Comparison of ENCODE assay signal across 19 mouse cellular contexts in the genomic region with DNA sequence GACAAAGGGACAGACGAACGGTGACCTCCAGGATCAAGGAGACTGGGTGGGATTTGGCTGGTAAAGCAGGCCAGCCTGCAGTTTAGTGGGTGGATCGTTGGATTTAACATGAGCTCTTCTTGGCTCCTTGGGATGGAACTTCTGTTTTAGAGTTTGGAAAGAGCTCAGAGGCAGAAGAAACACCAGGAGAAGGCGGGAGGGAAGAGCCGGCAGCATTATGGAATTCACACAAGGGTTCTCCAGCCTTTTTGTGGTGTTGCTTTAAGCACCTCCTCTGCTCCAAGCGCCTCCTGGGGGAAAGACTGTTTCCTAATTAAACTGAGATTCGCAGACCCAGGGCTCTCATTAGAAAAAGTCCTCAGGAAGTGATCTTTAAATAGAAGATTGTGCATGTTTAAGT. TPM values are rescaled to one million over a fixed set of nuclear protein-coding genes. Genes with fewer than 3 reads are reported as not detected.
DNase-seq lines count a peak whose midpoint lies in the region; ATAC-seq and TF ChIP-seq lines count a peak whose summit lies in the region.
"Had no signal": no experiment of that assay in that cellular context is flagged by ENCODE, and none has a peak within 500 bp of the region (broad histone marks: within the 10 kb centered on the region; RNA-seq: fewer than 3 reads in every experiment).

No protein-coding gene starts in this region.

- peaks cover 3% of the 10 kb centered on the region for H3K4me1 ChIP-seq in limb, embryonic 14.5 days (ENCODE audit: control insufficient read depth, insufficient read depth, low read length)
- H3K4me1 ChIP-seq in limb, embryonic 10.5 days, result peaks cover 8% of the 10 kb centered on the region
- H3K4me1 ChIP-seq: embryonic facial prominence, embryonic 10.5 days; embryonic facial prominence, embryonic 12.5 days; forebrain, embryonic 13.5 days; forebrain, embryonic 15.5 days had no signal

- ATAC-seq in frontal cortex, adult (ENCODE audit: low TSS enrichment), result peak; percentile 78
- no peak for ATAC-seq in limb, embryonic 14.5 days (ENCODE audit: low FRiP score, low read depth)
- ATAC-seq: forebrain, embryonic 13.5 days; forebrain, embryonic 15.5 days; forebrain, postnatal 0 days had no signal

- no peak for DNase-seq in frontal cortex, adult 2 months (ENCODE audit: extremely low spot score in 1 of 2, low spot score in 1 of 2)
- DNase-seq in limb, embryonic 14.5 days (ENCODE audit: low spot score), result peak; percentile 35
- DNase-seq in limb, embryonic 10.5 days (ENCODE audit: low spot score), result no peak
- peak; percentile 45 for DNase-seq in brain, adult 2 months (ENCODE audit: low read depth, low spot score)
- DNase-seq in lung, postnatal 10 days, result no peak
- no peak for DNase-seq in spleen, postnatal 36 days (ENCODE audit: low spot score in 2 of 2)
- DNase-seq: adrenal gland, adult 2 months; adrenal gland, postnatal 14 days; cerebellum, adult 11-12 months; cerebellum, adult 2 months; cerebellum, adult 9-10 months; cerebellum, postnatal 10 days; cerebellum, postnatal 25 days; forebrain, postnatal 0 days had no signal

- no peaks in the 10 kb centered on the region for H3K36me3 ChIP-seq in limb, embryonic 14.5 days (ENCODE audit: control insufficient read depth, insufficient read depth, low read length)
- no peaks in the 10 kb centered on the region for H3K36me3 ChIP-seq in limb, embryonic 10.5 days
- H3K36me3 ChIP-seq: embryonic facial prominence, embryonic 10.5 days; embryonic facial prominence, embryonic 12.5 days; forebrain, embryonic 15.5 days had no signal

- no peaks in the 10 kb centered on the region for H3K27me3 ChIP-seq in limb, embryonic 14.5 days (ENCODE audit: control insufficient read depth, insufficient read depth, low read length)
- H3K27me3 ChIP-seq in limb, embryonic 10.5 days (ENCODE audit: low read depth, poor library complexity, severe bottlenecking), result peaks cover 16% of the 10 kb centered on the region
- H3K27me3 ChIP-seq: forebrain, embryonic 15.5 days had no signal

- no peak overlapping the region for H3K4me2 ChIP-seq in limb, embryonic 14.5 days (replicated peaks; ENCODE audit: low read depth, low read length, severe bottlenecking)
- H3K4me2 ChIP-seq: embryonic facial prominence, embryonic 12.5 days; forebrain, embryonic 13.5 days; forebrain, embryonic 15.5 days had no signal

- WGBS in limb, embryonic 14.5 days, result 27% methylated on average over 7 of the region's 7 CpGs
- 45% methylated on average over 7 of the region's 7 CpGs for WGBS in limb, embryonic 10.5 days

- no peak overlapping the region for H3K9ac ChIP-seq in limb, embryonic 14.5 days (ENCODE audit: low read depth, low read length, severe bottlenecking)
- H3K9ac ChIP-seq: embryonic facial prominence, embryonic 12.5 days; forebrain, embryonic 13.5 days; forebrain, embryonic 15.5 days; forebrain, postnatal 0 days had no signal

- no peak for TF ChIP-seq POLR2A in limb, embryonic 14.5 days (IDR thresholded peaks at IDR 0.05; ENCODE audit: borderline replicate concordance, extremely low read depth, insufficient read depth, insufficient read length)

- no peak overlapping the region for H3K4me3 ChIP-seq in limb, embryonic 14.5 days (replicated peaks; ENCODE audit: low read length)
- no peak overlapping the region for H3K4me3 ChIP-seq in limb, embryonic 10.5 days
- H3K4me3 ChIP-seq: embryonic facial prominence, embryonic 10.5 days; embryonic facial prominence, embryonic 12.5 days; forebrain, embryonic 13.5 days; forebrain, embryonic 15.5 days had no signal

- no peak overlapping the region for H3K27ac ChIP-seq in limb, embryonic 14.5 days (replicated peaks; ENCODE audit: low read depth, low read length)
- H3K27ac ChIP-seq in limb, embryonic 10.5 days, result no peak overlapping the region
- H3K27ac ChIP-seq: embryonic facial prominence, embryonic 10.5 days; embryonic facial prominence, embryonic 12.5 days; forebrain, embryonic 13.5 days; forebrain, embryonic 15.5 days had no signal

- no peaks in the 10 kb centered on the region for H3K9me3 ChIP-seq in limb, embryonic 14.5 days (ENCODE audit: control insufficient read depth, low read length)
- H3K9me3 ChIP-seq in limb, embryonic 10.5 days (replicated peaks), result no peaks in the 10 kb centered on the region
- H3K9me3 ChIP-seq: embryonic facial prominence, embryonic 10.5 days; embryonic facial prominence, embryonic 12.5 days; forebrain, embryonic 13.5 days; forebrain, embryonic 15.5 days had no signal

RNA-seq across cellular contexts. Expression of a gene that starts 48.9 kb away (rescaled TPM):
- 64.9 and 69.7 TPM in 2 replicates for polyA plus RNA-seq in frontal cortex, adult 2 months (2012; rRNA removed)
- 54.7 and 57.5 TPM in 2 replicates for polyA plus RNA-seq in limb, embryonic 14.5 days (2012; rRNA removed)
- polyA plus RNA-seq in limb, embryonic 14.5 days (2014; fragmentation: Nextera tagmentation; extraction: Ambion mirVana), result 56.6 and 62.9 TPM in 2 replicates
- 26.3 and 33.5 TPM in 2 replicates for polyA plus RNA-seq in limb, embryonic 10.5 days (2016; fragmentation: Nextera tagmentation; extraction: Ambion mirVana)

Comparison
In these comparisons a context has a peak if more than half of its experiments do, and no peak if none do; other contexts are left out.
1. DNase-seq: peak in limb, embryonic 14.5 days (single experiment) and brain, adult 2 months (single experiment); none in frontal cortex, adult 2 months (0 of 2), limb, embryonic 10.5 days (single experiment), lung, postnatal 10 days (single experiment) and spleen, postnatal 36 days (0 of 2).